8 mouse cellular contexts compared by ENCODE assay signal in the genomic region with DNA sequence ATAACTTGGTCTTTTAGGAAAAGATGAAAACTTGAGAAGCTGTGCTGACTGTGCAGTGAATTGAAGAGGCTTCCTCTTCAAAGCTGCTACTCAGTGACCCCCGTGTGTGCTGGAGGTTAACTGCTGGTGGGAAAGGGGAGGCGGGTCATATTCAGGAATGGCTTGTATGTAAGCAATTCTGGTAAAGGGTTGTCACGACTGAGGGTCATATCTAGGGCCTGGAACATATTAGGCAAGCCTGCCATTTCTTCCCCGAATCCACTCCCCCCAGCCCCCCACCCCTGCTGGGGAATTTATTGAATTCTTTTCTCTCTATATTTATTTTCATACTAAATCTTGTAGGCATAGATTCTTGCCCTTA. TPM values are rescaled to one million over a fixed set of nuclear protein-coding genes. Genes with fewer than 3 reads are reported as not detected.
DNase-seq lines count a peak whose midpoint lies in the region; ATAC-seq and TF ChIP-seq lines count a peak whose summit lies in the region.

No protein-coding gene starts in this region.

- intact Hi-C loops in heart, postnatal 10 days (cut with DNase I): no loop called here

- H3K27me3 ChIP-seq in lung, postnatal 0 days (replicated peaks; ENCODE audit: insufficient read depth, low read length): no peaks in the 10 kb centered on the region
- no peaks in the 10 kb centered on the region for H3K27me3 ChIP-seq in forebrain, embryonic 14.5 days (replicated peaks; ENCODE audit: control insufficient read depth, insufficient read depth, low read length)

- H3K79me2 ChIP-seq in macrophage (ENCODE audit: inconsistent target): no peaks in the 10 kb centered on the region

- peak overlapping the region; percentile 28; the same call in 1 of the 2 replicates for H3K27ac ChIP-seq in lung, postnatal 0 days (ENCODE audit: low read length)
- peak overlapping the region; percentile 51 for H3K27ac ChIP-seq in macrophage
- no peak overlapping the region for H3K27ac ChIP-seq in forebrain, embryonic 14.5 days (ENCODE audit: low read depth, low read length)

- H3K9ac ChIP-seq in lung, postnatal 0 days (replicated peaks; ENCODE audit: low read depth): no peak overlapping the region
- no peak overlapping the region for H3K9ac ChIP-seq in forebrain, embryonic 14.5 days (ENCODE audit: low read length)

- no peaks in the 10 kb centered on the region for H3K4me1 ChIP-seq in lung, postnatal 0 days (ENCODE audit: insufficient read depth, low read depth, low read length)
- H3K4me1 ChIP-seq in forebrain, embryonic 14.5 days (ENCODE audit: control insufficient read depth, insufficient read depth, low read length): no peaks in the 10 kb centered on the region

- TF ChIP-seq EP300 in lung, postnatal 0 days (IDR thresholded peaks at IDR 0.05): no peak

- peak; percentile 84 for DNase-seq in heart, adult 11 months
- no peak for DNase-seq in heart, postnatal 10 days
- DNase-seq in lung, postnatal 0 days (ENCODE audit: low spot score): peak; percentile 37
- no peak for DNase-seq in lung, postnatal 25 days (ENCODE audit: low spot score)
- peak; percentile 35 for DNase-seq in forelimb bud, embryonic 11.5 days (ENCODE audit: low read depth, low spot score)
- no peak for DNase-seq in right cerebral cortex, postnatal 4 days
- no peak for DNase-seq in forebrain, embryonic 14.5 days (ENCODE audit: low spot score)

- no peak overlapping the region for H3K4me2 ChIP-seq in lung, postnatal 0 days (replicated peaks; ENCODE audit: low read depth, low read length)
- no peak overlapping the region for H3K4me2 ChIP-seq in forebrain, embryonic 14.5 days (ENCODE audit: low read length)

- H3K4me3 ChIP-seq in lung, postnatal 0 days (ENCODE audit: low read depth, low read length): no peak overlapping the region
- no peak overlapping the region for H3K4me3 ChIP-seq in macrophage (ENCODE audit: inconsistent target)
- H3K4me3 ChIP-seq in forebrain, embryonic 14.5 days (ENCODE audit: low read depth, low read length): no peak overlapping the region

- no peaks in the 10 kb centered on the region for H3K9me3 ChIP-seq in lung, postnatal 0 days (ENCODE audit: low read length)
- no peaks in the 10 kb centered on the region for H3K9me3 ChIP-seq in forebrain, embryonic 14.5 days (replicated peaks; ENCODE audit: control insufficient read depth, low read length)

- peak; percentile 43; the same call in 1 of the 2 replicates for ATAC-seq in lung, postnatal 0 days
- ATAC-seq in forebrain, embryonic 14.5 days: no peak

- no peaks in the 10 kb centered on the region for H3K36me3 ChIP-seq in lung, postnatal 0 days (ENCODE audit: insufficient read depth, low read length)
- H3K36me3 ChIP-seq in macrophage (ENCODE audit: inconsistent target): no peaks in the 10 kb centered on the region
- no peaks in the 10 kb centered on the region for H3K36me3 ChIP-seq in forebrain, embryonic 14.5 days (ENCODE audit: control insufficient read depth, insufficient read depth, low read length)

- WGBS in lung, postnatal 0 days: 32% methylated on average over 4 of the region's 4 CpGs
- 73% methylated on average over 4 of the region's 4 CpGs for WGBS in macrophage (ENCODE audit: missing documents)
- 44% methylated on average over 4 of the region's 4 CpGs for WGBS in forebrain, embryonic 14.5 days

- TF ChIP-seq CTCF in lung, postnatal 0 days (IDR thresholded peaks at IDR 0.05): no peak

RNA-seq across cellular contexts. Expression of a gene that starts 46.7 kb away (rescaled TPM):
- total RNA-seq in heart, postnatal 10 days (2021): 100 to 1,000 TPM; 164 to 212 TPM
- polyA plus RNA-seq in lung, postnatal 0 days (2015; fragmentation: Nextera tagmentation; extraction: Ambion mirVana): 30.4 and 33.7 TPM in 2 replicates
- total RNA-seq in macrophage (2018; cell fraction: chromatin; rRNA removed): 100 to 1,000 TPM in 14 of 26 experiments, 10 to 100 TPM in 12; 29.1 to 243 (median 108) TPM
- total RNA-seq in macrophage (2018; cell fraction: cytosol; rRNA removed): 100 to 1,000 TPM in 6 of 26 experiments, 10 to 100 TPM in 20; 31.2 to 143 (median 63.6) TPM
- total RNA-seq in macrophage (2018; cell fraction: nucleus; rRNA removed): 100 to 1,000 TPM in 17 of 26 experiments, 10 to 100 TPM in 9; 64.8 to 221 (median 131) TPM
- 46.9 to 79.6 TPM (median 56.2 TPM) in 3 replicates for polyA plus RNA-seq in macrophage (2018)
- polyA plus RNA-seq in forebrain, embryonic 14.5 days (2014; fragmentation: Nextera tagmentation; extraction: Ambion mirVana): 9.8 and 12.6 TPM in 2 replicates

Comparison
In these comparisons a context has a peak if more than half of its experiments do, and no peak if none do; other contexts are left out.
1. DNase-seq: peak in heart, adult 11 months (single experiment), lung, postnatal 0 days (single experiment) and forelimb bud, embryonic 11.5 days (single experiment); none in heart, postnatal 10 days (0 of 2), lung, postnatal 25 days (single experiment), right cerebral cortex, postnatal 4 days (single experiment) and forebrain, embryonic 14.5 days (single experiment).